Mouse (Mus musculus) layer of hippocampus, postnatal 10 days (tissue): ENCODE data around the gene Pglyrp4. TPM values are rescaled to one million over a fixed set of nuclear protein-coding genes. Genes with fewer than 3 reads are reported as not detected.
"Not testable (repeated sequence)": the region's sequence is repeated elsewhere in the genome, so short reads cannot be mapped to it uniquely, and the experiment has no call there.

ENCODE experiments used
- DNase-seq, 2 experiments: peaks; one replicate each; pipeline ENCODE4 v3.0.0; 2021; ENCODE audit warnings: low spot score in 2 of 2
- long read RNA-seq: library from polyadenylated mRNA; stranded (forward); transcript quantifications from one replicate; pipeline ENCODE4 v2.0.0, GENCODE M21; 2023
- total RNA-seq, 2 experiments: library from RNA; stranded (reverse); gene quantifications; 2 replicates each; pipeline ENCODE4 v1.2.3; 2021

Gene Pglyrp4
- total RNA-seq, result not detected
- long read RNA-seq, result 0 reads

DNA sequence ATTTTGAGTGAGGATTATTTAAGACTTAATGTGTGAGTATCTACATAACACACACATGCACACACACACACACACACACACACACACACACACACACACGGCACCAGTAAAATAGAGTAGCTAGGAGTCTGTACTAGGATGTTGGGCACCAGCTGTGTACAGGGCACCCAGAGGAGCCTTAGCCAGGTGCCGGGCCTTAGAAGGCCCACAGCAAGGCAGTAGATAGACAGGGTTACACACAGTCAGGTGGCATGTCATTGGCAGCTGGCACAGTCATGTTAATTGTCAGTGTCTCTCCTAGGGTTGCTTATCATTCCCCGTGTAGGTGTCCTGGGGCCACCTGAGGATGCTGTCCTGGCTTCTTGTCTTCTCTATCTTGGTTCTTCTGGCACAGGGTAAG is at the start of gene Pglyrp4:
Pglyrp4 (plus strand) TSS at position 301 of the 400 bp plus-strand sequence.
- no peak for DNase-seq

- DNase-seq, result no peak
These were observed 48.0 kb upstream of the Pglyrp4 start for GRCm38 (mm10) chr3:90678656-90679055.

DNA sequence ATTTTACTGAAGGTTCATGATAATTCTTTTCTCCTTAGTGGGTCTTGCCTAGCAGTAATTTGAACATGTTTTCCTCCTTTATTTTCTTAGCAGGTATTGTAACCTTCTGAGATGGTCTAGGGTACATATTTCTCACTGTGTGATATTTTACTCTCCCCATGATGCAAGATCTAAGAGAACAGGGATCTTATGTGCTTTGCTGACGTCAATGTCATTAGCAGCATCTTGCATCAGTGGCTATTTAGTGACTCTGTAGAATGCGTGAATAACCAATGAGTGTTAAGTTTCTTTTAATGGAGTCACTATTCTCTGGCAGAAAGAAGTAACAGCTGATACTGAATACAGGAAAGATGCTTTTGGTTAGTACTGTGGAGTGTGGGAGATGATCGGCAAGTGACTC is 42.8 kb upstream of the Pglyrp4 start:
- DNase-seq, result no peak

DNA sequence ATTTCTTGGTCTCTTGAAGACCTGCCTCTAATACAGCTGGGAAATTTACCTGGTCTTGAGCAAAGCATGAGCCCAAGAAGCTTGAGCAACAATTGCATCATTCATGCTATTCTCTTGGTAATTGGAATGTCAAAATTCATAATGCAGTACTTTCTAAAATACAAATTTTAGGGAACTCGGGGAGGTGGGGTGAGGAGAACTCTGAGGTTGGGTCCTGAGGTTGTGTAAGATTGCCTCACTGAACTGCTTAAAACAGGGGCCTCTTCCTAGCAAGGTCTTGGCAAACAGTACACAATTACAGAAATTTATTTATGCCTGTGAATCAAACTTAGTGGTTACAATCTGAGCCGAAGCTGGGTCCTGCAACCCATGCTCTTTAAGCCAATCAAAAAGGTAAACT is 39.9 kb upstream of the Pglyrp4 start:
- no peak for DNase-seq

- DNase-seq, result no peak
These were observed 33.2 kb upstream of the Pglyrp4 start for GRCm38 (mm10) chr3:90693496-90693895.

DNA sequence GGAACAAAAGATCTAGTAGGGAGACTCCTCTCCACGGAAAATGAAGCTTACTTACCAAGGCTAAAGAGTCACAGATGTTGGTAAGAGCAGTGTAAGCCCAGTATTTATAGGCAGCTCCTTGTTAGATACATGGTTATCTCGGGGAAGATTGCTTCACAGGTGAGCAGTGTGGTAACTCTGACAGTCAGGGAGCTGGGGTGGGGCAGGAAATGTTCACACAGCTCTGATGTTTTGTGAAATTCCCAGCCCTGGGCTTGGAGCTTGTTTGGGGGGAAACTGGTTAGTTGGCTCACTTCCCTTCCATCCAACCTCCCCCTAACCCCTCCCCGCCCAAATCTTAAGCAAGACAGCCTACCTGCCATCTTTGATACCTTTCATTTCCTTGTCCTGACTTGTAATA is 31.1 kb upstream of the Pglyrp4 start, which contains the start of gene S100a9:
S100a9 (minus strand) TSS at position 109 of the 400 bp plus-strand sequence.
- DNase-seq, result no peak

DNA sequence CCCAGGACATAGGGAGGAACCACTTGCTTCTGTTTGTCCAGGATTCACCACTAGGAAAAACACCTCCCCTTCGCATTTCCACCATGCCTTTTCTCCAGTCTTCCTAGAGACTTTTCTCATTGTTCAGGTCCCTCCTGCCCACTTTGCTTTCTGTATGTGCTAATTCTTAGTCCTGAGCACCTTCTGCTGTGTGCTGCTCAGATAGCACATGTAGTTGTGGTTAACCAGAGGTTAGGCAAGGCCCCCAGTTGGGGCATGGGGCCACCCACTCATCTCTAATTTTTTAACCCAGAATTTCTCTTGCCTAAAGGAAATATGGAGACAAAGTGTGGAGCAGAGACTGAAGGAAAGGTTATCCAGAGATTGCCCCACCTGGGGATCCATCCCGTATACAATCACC is 24.5 kb upstream of the Pglyrp4 start:
- no peak for DNase-seq

GRCm38 (mm10) chr3:90708523-90709202 is 18.0 kb upstream of the Pglyrp4 start:
- peak; percentile 34 to 39 for DNase-seq

- DNase-seq, result peak; percentile 87
These were observed 16.9 kb upstream of the Pglyrp4 start for GRCm38 (mm10) chr3:90709591-90710460.

DNA sequence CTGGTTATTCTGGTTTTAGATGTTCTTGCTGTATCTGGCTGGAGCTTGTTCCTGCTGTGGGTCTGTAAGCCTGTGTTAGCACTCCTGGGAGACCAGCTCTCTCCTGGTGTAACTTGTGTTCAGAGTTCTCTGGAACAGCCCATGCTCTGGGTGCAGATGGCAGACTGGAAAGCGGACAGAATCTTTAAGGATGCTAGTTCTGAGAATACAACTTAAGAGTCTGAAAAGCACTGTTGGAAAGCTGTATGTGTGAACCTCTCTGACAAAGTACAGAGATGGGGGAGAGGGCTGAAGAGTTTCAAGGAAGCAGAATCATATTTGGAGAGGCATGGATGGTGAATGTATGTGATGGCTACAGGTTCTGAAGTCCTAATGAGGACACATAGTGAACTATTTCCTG is 23.0 kb downstream of the Pglyrp4 start:
- DNase-seq, result no peak

- not testable (repeated sequence) for DNase-seq
These were observed 51.1 kb downstream of the Pglyrp4 start, which contains the start of gene Gm5849 for GRCm38 (mm10) chr3:90777776-90778175. Gene Gm5849 (minus strand): TSS chr3:90777876.

Other genes with a start within 250 kb of the Pglyrp4 start
- 10 to 100 TPM; 43.8 to 46.3 TPM for gene Snapin, start 235.9 kb upstream of the Pglyrp4 start, total RNA-seq
- gene Chtop, start 217.4 kb upstream of the Pglyrp4 start, total RNA-seq, result 100 to 1,000 TPM; 173 to 189 TPM
- 10 to 100 TPM; 71.0 to 73.5 TPM for gene S100a1, start 212.5 kb upstream of the Pglyrp4 start, total RNA-seq
- 10 to 100 TPM; 28.4 to 30.9 TPM for gene S100a13, start 212.5 kb upstream of the Pglyrp4 start, total RNA-seq
- under 1 TPM; 0.38 to 0.55 TPM for gene S100a14, start 200.1 kb upstream of the Pglyrp4 start, total RNA-seq
- gene S100a16, start 189.7 kb upstream of the Pglyrp4 start, total RNA-seq, result 100 to 1,000 TPM in 1 of 2 experiments, 10 to 100 TPM in 1; 90.0 to 104 TPM
- gene S100a3, start 166.3 kb upstream of the Pglyrp4 start, total RNA-seq, result 1 to 10 TPM; 2.2 to 2.9 TPM
- not detected for gene S100a2, start 136.7 kb upstream of the Pglyrp4 start, total RNA-seq
- gene Gm42674, start 125.0 kb upstream of the Pglyrp4 start, total RNA-seq, result not detected
- gene S100a4, start 123.1 kb upstream of the Pglyrp4 start, total RNA-seq, result 10 to 100 TPM; 12.7 to 14.4 TPM
- not detected for gene S100a5, start 118.4 kb upstream of the Pglyrp4 start, total RNA-seq
- 10 to 100 TPM; 30.9 to 35.7 TPM for gene S100a6, start 114.0 kb upstream of the Pglyrp4 start, total RNA-seq
- gene S100a7a, start 72.9 kb upstream of the Pglyrp4 start, total RNA-seq, result under 1 TPM in 1 of 2 experiments, not detected in 1; 0.27 TPM
- gene S100a8, start 57.9 kb upstream of the Pglyrp4 start, total RNA-seq, result 1 to 10 TPM in 1 of 2 experiments, not detected in 1; 10.0 TPM
- 10 to 100 TPM in 1 of 2 experiments, not detected in 1; 15.3 TPM for gene S100a9, start 31.2 kb upstream of the Pglyrp4 start, total RNA-seq
- gene Gm5849, start 51.0 kb downstream of the Pglyrp4 start, total RNA-seq, result not detected